Mouse (Mus musculus) heart, adult 2 months (tissue): ENCODE data around the gene Ip6k2. TPM values are rescaled to one million over a fixed set of nuclear protein-coding genes. Genes with fewer than 3 reads are reported as not detected.

Experiments used
- DNase-seq, 2 experiments: peaks; one replicate each; pipeline ENCODE4 v3.0.0; 2021
- H3K27ac ChIP-seq: fragments of 200-600 bp; 2 replicates; pipeline ENCODE4 v1.8.1; 2022
- H3K27me3 ChIP-seq: fragments of 200-500 bp; 2 replicates; pipeline ENCODE4 v1.6.1; 2012; ENCODE audit warnings: mild to moderate bottlenecking, low read length, inconsistent platforms, mixed read lengths; ENCODE audit not compliant: control insufficient read depth, insufficient read depth
- H3K36me3 ChIP-seq: fragments of 200-500 bp; 2 replicates; pipeline ENCODE4 v1.6.1; 2012; ENCODE audit warnings: low read length, inconsistent platforms; ENCODE audit not compliant: control insufficient read depth, insufficient read depth
- H3K4me1 ChIP-seq: fragments of 200-500 bp; 2 replicates; pipeline ENCODE4 v1.6.1; 2011; ENCODE audit warnings: low read length; ENCODE audit not compliant: control insufficient read depth, insufficient read depth
- H3K4me3 ChIP-seq: fragments of 200-600 bp; 2 replicates; pipeline ENCODE4 v1.8.1; 2022
- H3K79me2 ChIP-seq: fragments of 200-500 bp; replicated peaks from 2 replicates; pipeline ENCODE4 v1.6.1; 2012; ENCODE audit warnings: mild to moderate bottlenecking, inconsistent platforms, low read length, moderate library complexity, mixed read lengths; ENCODE audit not compliant: control insufficient read depth, insufficient read depth
- H3K9ac ChIP-seq: fragments of 200-500 bp; 2 replicates; pipeline ENCODE4 v1.6.1; 2012; ENCODE audit warnings: low read depth, mild to moderate bottlenecking, control low read depth, inconsistent platforms, low read length, mixed read lengths
- CTCF ChIP-seq: fragments of 200-600 bp; IDR thresholded peaks from 2 replicates; pipeline ENCODE4 v1.8.1; 2022; ENCODE audit warnings: antibody characterized with exemption, mild to moderate bottlenecking, moderate library complexity
- EP300 ChIP-seq: fragments of 200-500 bp; IDR thresholded peaks from 2 replicates; pipeline ENCODE4 v1.6.1; 2011; ENCODE audit warnings: low read depth, low read length, control low read depth; ENCODE audit not compliant: insufficient read depth
- POLR2A ChIP-seq: fragments of 200-500 bp; IDR thresholded peaks from 2 replicates; pipeline ENCODE4 v1.6.1; 2011; ENCODE audit warnings: mild to moderate bottlenecking, low read depth, low read length, control low read depth; ENCODE audit not compliant: insufficient read depth
- WGBS: fragments of 180-500 bp; shearing (Covaris S2); methylation state at CpG from one replicate; pipeline ENCODE4 v1.1.7; 2018; 5-methylcytosine and 5-hydroxymethylcytosine counted together
- intact Hi-C: fragments of 180-260 bp; cut with DNase I; formaldehyde crosslinking; loops from one replicate; pipeline ENCODE4 v1.15.1; 2025
- polyA plus RNA-seq: library from polyadenylated mRNA; depleted of rRNA; stranded (reverse); fragments of >200 nt; gene quantifications from 2 replicates; pipeline ENCODE4 v1.2.3, GENCODE M21; 2012
- total RNA-seq, 2 experiments: library from RNA; stranded (reverse); gene quantifications; 2 replicates each; pipeline ENCODE4 v1.2.3; 2021

Gene Ip6k2
- total and polyA plus RNA-seq, 3 experiments: 19.2 to 22.3 (median 20.6) TPM

- Histone ChIP-seq H3K36me3 (peaks cover 16% of the 10 kb centered on the region), H3K4me3 (no peak overlapping the region), H3K27ac (peak overlapping the region; percentile 48), H3K9ac (no peak overlapping the region), H3K4me1 (peaks cover 14% of the 10 kb centered on the region), H3K79me2 (peaks cover 6% of the 10 kb centered on the region), H3K27me3 (no peaks in the 10 kb centered on the region)
- DNase-seq: no peak
- intact Hi-C loops: no loop called here
- 57% methylated on average over 4 of the region's 4 CpGs for WGBS
- TF ChIP-seq EP300 (no peak), POLR2A (no peak), CTCF (no peak)
Observed at GRCm38 (mm10) chr9:108796351-108796981, 12.9 kb downstream of the Ip6k2 start.

GRCm38 (mm10) chr9:108797477-108797876 is 13.9 kb downstream of the Ip6k2 start:
- no peak overlapping the region for H3K27ac ChIP-seq
- H3K9ac ChIP-seq: no peak overlapping the region
- H3K36me3 ChIP-seq: peaks cover 16% of the 10 kb centered on the region
- H3K79me2 ChIP-seq: peaks cover 3% of the 10 kb centered on the region; the same call in 1 of the 2 replicates
- WGBS: 87% methylated on average over 7 of the region's 7 CpGs
- H3K27me3 ChIP-seq: no peaks in the 10 kb centered on the region
- peaks cover 11% of the 10 kb centered on the region for H3K4me1 ChIP-seq
- no peak overlapping the region for H3K4me3 ChIP-seq
- intact Hi-C loops: no loop called here
- no peak for DNase-seq
- no peak for TF ChIP-seq POLR2A
- TF ChIP-seq EP300: no peak
- TF ChIP-seq CTCF: no peak

DNA sequence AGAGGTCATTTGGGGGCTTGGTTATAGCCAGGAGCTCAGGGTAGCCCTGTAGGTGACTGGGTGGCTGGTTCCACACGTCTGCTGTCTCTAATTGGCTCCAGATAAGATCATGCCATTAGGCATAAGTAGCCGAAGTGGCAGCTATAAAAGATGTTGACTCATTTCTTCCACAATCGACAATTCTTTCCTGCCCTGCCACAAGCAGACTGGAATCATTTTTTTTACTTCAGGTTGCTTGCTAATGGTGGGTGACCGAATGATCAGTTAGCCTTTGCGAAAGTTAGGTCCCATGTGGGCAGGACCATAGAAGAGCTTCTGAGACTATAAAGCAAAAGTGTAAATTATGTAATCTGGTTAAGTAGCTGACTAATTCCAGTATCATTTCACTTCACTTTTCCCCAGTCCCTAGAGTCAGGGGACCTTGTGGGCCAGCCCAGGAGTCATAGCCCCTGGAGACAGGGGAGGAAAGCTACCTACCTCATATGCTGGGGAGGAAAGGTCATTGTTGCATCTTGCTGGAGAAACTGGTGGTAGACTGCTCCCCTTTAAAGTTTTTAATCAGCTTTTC is 15.0 kb downstream of the Ip6k2 start:
- peaks cover 13% of the 10 kb centered on the region for H3K36me3 ChIP-seq

DNA sequence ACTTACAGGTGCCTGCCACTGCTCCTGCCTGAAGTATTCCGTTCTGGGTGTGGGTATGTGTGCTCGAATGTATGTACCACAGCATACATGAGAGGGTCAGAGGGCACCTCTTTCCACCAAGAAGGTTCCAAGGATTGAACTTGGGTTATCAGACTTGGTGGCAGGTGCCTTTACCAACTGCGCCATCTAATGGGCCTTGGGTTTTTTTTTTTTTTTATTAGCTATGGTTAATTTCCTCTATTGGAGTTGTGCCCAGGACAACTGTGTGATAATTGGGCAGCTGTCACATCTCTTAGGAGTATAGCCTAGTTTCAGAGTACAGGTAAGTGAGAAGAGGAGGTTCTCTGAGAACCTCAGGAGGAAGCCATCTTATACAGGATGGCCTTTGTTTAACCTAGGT is 16.0 kb downstream of the Ip6k2 start:
- Histone ChIP-seq H3K36me3 (peaks cover 13% of the 10 kb centered on the region), H3K4me1 (peaks cover 6% of the 10 kb centered on the region), H3K4me3 (no peak overlapping the region), H3K27me3 (no peaks in the 10 kb centered on the region), H3K79me2 (peaks cover 3% of the 10 kb centered on the region; the same call in 1 of the 2 replicates), H3K27ac (no peak overlapping the region), H3K9ac (no peak overlapping the region)
- TF ChIP-seq CTCF: no peak
- TF ChIP-seq POLR2A: no peak
- TF ChIP-seq EP300: no peak
- intact Hi-C loops: no loop called here
- 78% methylated on average over 3 of the region's 3 CpGs for WGBS
- DNase-seq: peak in 1 of 2 experiments; percentile 11

More for the DNA sequence above, 15.0 kb downstream of the Ip6k2 start:
- H3K4me3 ChIP-seq: no peak overlapping the region
- H3K27me3 ChIP-seq: no peaks in the 10 kb centered on the region
- TF ChIP-seq EP300: no peak
- no peak for TF ChIP-seq CTCF
- no peak for TF ChIP-seq POLR2A
- intact Hi-C loops: no loop called here
- WGBS: 69% methylated on average over 5 of the region's 5 CpGs
- H3K4me1 ChIP-seq: peaks cover 6% of the 10 kb centered on the region
- H3K27ac ChIP-seq: no peak overlapping the region
- no peak overlapping the region for H3K9ac ChIP-seq
- H3K79me2 ChIP-seq: peaks cover 3% of the 10 kb centered on the region; the same call in 1 of the 2 replicates
- DNase-seq: no peak

- no peak overlapping the region for H3K9ac ChIP-seq
- intact Hi-C loops: no loop called here
- H3K36me3 ChIP-seq: no peaks in the 10 kb centered on the region; the same call in 1 of the 2 replicates
- H3K27me3 ChIP-seq: no peaks in the 10 kb centered on the region
- TF ChIP-seq CTCF: no peak
- no peak for TF ChIP-seq POLR2A
- TF ChIP-seq EP300: no peak
- H3K4me3 ChIP-seq: no peak overlapping the region
- H3K4me1 ChIP-seq: peaks cover 14% of the 10 kb centered on the region
- WGBS: 59% methylated on average over 8 of the region's 8 CpGs
- no peak overlapping the region for H3K27ac ChIP-seq
- no peak for DNase-seq
- no peaks in the 10 kb centered on the region for H3K79me2 ChIP-seq
Observed at GRCm38 (mm10) chr9:108805768-108806167, 22.2 kb downstream of the Ip6k2 start.

DNA sequence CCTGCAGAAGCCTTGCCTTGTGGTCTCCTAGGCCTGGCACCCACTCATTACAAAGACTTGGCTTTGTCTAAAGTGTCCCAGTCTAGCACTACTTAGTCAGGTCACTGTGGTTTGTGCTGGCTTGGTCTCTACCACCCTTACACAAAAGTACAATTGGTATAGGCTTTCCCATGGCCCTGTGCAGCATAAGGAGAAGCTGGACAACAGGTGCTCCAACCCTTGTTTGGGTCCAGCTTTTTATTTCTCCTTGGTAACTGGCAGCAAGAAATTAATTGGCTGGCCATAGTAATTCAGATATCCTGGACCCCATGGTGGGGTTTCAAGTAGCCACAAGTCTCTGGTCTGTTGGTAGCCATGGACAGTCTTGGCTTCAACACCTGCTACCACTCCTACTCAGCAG is 22.8 kb downstream of the Ip6k2 start:
- Histone ChIP-seq H3K36me3 (no peaks in the 10 kb centered on the region; the same call in 1 of the 2 replicates), H3K27me3 (no peaks in the 10 kb centered on the region), H3K27ac (no peak overlapping the region), H3K4me3 (no peak overlapping the region), H3K9ac (no peak overlapping the region), H3K4me1 (peaks cover 14% of the 10 kb centered on the region), H3K79me2 (no peaks in the 10 kb centered on the region)
- intact Hi-C loops: no loop called here
- TF ChIP-seq POLR2A (no peak), CTCF (no peak), EP300 (no peak)
- no peak for DNase-seq
